Mouse (Mus musculus) liver, adult 2 months (tissue): ENCODE results near the gene Vmn1r74. TPM values are rescaled to one million over a fixed set of nuclear protein-coding genes. Genes with fewer than 3 reads are reported as not detected.
"Not testable (repeated sequence)": the region's sequence is repeated elsewhere in the genome, so short reads cannot be mapped to it uniquely, and the experiment has no call there.

Experiments used
- DNase-seq: peaks from one replicate; pipeline ENCODE4 v3.0.0-alpha.2; 2011; ENCODE audit warnings: low read depth, low spot score; ENCODE audit errors: extremely low read depth
- H3K27ac ChIP-seq: fragments of 200-500 bp; replicated peaks from 2 replicates; pipeline ENCODE4 v1.5.1; 2012; ENCODE audit warnings: low read depth, mild to moderate bottlenecking, control low read depth, inconsistent platforms, low read length; ENCODE audit not compliant: insufficient read depth
- H3K27me3 ChIP-seq: fragments of 200-500 bp; 2 replicates; pipeline ENCODE4 v1.6.1; 2012; ENCODE audit warnings: mild to moderate bottlenecking, moderate library complexity, low read length, inconsistent platforms; ENCODE audit not compliant: control insufficient read depth, insufficient read depth
- H3K36me3 ChIP-seq: fragments of 200-500 bp; 2 replicates; pipeline ENCODE4 v1.6.1; 2012; ENCODE audit warnings: low read length, inconsistent platforms; ENCODE audit not compliant: control insufficient read depth, insufficient read depth
- H3K4me1 ChIP-seq: fragments of 200-500 bp; 2 replicates; pipeline ENCODE4 v1.6.1; 2011; ENCODE audit warnings: low read length; ENCODE audit not compliant: control insufficient read depth, insufficient read depth
- H3K4me3 ChIP-seq: fragments of 200-500 bp; 2 replicates; pipeline ENCODE4 v1.5.1; 2011; ENCODE audit warnings: low read depth, mild to moderate bottlenecking, control low read depth, low read length, moderate library complexity; ENCODE audit not compliant: insufficient read depth
- H3K79me2 ChIP-seq: fragments of 200-500 bp; 2 replicates; pipeline ENCODE4 v1.6.1; 2012; ENCODE audit warnings: inconsistent platforms, mild to moderate bottlenecking, low read length, moderate library complexity; ENCODE audit not compliant: control insufficient read depth, insufficient read depth
- H3K9ac ChIP-seq: fragments of 200-500 bp; 2 replicates; pipeline ENCODE4 v1.6.1; 2012; ENCODE audit warnings: low read depth, mild to moderate bottlenecking, control low read depth, inconsistent platforms, low read length
- CTCF ChIP-seq: fragments of 200-500 bp; IDR thresholded peaks from 2 replicates; pipeline ENCODE4 v1.5.1; 2011; ENCODE audit warnings: low read depth, low read length, control low read depth
- POLR2A ChIP-seq: fragments of 200-500 bp; IDR thresholded peaks from 2 replicates; pipeline ENCODE4 v1.6.1; 2011; ENCODE audit warnings: low read length, control low read depth; ENCODE audit not compliant: insufficient read depth; ENCODE audit errors: extremely low read depth
- WGBS: fragments of 180-500 bp; shearing (Covaris S2); methylation state at CpG from one replicate; pipeline ENCODE4 v1.1.7; 2018; 5-methylcytosine and 5-hydroxymethylcytosine counted together
- polyA plus RNA-seq: library from polyadenylated mRNA; depleted of rRNA; stranded (reverse); fragments of >200 nt; gene quantifications from 2 replicates; pipeline ENCODE4 v1.2.3, GENCODE M21; 2012; rRNA removed
- total RNA-seq: library from RNA; depleted of rRNA; stranded (reverse); fragments of >200 nt; gene quantifications from 2 replicates; pipeline ENCODE4 v1.2.3, GENCODE M21; 2014; rRNA removed

The Vmn1r74 gene
- total RNA-seq: not detected in 2 replicates
- not detected in 2 replicates for polyA plus RNA-seq

DNA sequence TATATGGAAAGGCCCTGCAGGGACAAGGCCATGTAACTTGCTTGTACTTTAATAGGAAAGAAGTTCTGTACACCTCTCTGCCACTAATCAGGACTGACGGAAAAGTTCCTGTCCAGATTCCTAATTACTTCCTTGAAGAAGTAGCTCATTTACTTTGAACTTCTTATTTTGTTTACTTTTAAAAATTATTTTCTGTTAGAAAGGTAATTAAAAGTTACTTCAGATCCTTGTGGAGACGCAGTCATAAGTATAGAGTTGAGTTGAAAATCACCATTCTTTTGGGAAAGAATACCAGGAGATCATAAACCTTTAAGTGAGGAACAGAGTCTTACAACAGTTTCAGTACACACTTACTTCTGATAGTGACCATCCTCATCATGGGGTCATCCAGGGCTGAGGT lies at the start of gene Vmn1r74:
TSS of gene Vmn1r74 (plus strand) at position 301 of the 400 bp plus-strand sequence.
- DNase-seq: no peak
- Histone ChIP-seq H3K9ac (no peak within 1 kb of the TSS), H3K36me3 (no peaks in the 10 kb centered on the region), H3K27ac (no peak within 1 kb of the TSS), H3K79me2 (no peaks in the 10 kb centered on the region), H3K4me3 (no peak within 1 kb of the TSS), H3K4me1 (no peaks in the 10 kb centered on the region), H3K27me3 (no peaks in the 10 kb centered on the region)
- TF ChIP-seq CTCF: no peak
- no peak for TF ChIP-seq POLR2A
- WGBS: 69% methylated on average over 2 of the region's 2 CpGs

DNA sequence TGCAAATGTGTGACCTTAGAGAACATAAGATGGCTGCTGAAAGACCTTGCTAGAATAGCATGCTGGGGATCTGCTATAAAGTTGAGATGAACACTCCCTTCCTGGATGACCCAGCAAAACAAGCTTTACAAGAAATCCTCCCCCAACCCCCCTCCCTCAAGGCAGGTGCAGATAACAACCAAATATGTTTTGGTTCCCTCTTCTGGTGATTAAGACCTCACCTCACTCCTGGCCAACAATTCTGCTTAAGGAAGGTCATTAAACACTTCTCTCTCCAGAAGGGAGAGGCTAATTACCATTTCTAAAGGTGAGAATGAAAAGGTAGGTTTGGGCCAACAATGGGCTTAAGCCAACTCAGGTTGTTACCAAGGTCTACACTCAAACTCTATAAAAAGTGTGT lies 20.0 kb upstream of the Vmn1r74 start:
- no peak for TF ChIP-seq POLR2A
- Histone ChIP-seq H3K36me3 (no peaks in the 10 kb centered on the region), H3K79me2 (no peaks in the 10 kb centered on the region), H3K4me3 (no peak overlapping the region), H3K9ac (no peak overlapping the region), H3K27ac (no peak overlapping the region), H3K27me3 (no peaks in the 10 kb centered on the region), H3K4me1 (no peaks in the 10 kb centered on the region)
- DNase-seq: no peak

- Histone ChIP-seq H3K4me1 (no peaks in the 10 kb centered on the region), H3K4me3 (no peak overlapping the region), H3K27ac (no peak overlapping the region), H3K79me2 (no peaks in the 10 kb centered on the region), H3K9ac (no peak overlapping the region), H3K27me3 (no peaks in the 10 kb centered on the region), H3K36me3 (no peaks in the 10 kb centered on the region)
- 70% methylated on average over 1 of the region's 1 CpGs for WGBS
- TF ChIP-seq CTCF (no peak), POLR2A (no peak)
- no peak for DNase-seq
These were observed 11.6 kb upstream of the Vmn1r74 start for GRCm38 (mm10) chr7:11822166-11822565.

DNA sequence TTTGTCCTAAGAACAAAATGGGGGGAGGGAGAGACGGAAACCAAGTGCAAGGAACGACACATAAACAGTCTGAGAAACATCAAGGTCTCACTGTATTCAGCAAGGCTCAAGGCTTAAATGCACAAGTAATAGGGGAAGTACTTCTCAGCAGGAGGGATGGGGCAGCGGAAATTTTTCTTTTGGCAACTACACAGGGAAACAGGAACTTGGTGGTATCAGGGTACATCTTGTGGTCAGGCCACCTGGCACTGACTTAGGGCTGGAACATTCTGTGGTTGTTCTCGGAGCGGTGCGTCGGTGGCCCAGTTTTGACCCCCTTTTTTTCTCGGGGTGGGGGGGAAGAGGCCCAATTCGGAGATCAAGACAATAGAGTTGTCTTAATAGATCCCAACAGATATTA lies 10.5 kb upstream of the Vmn1r74 start:
- WGBS: 83% methylated on average over 9 of the region's 9 CpGs
- not testable (repeated sequence) for H3K4me3 ChIP-seq, H3K4me1 ChIP-seq, H3K27me3 ChIP-seq, DNase-seq, H3K9ac ChIP-seq, H3K27ac ChIP-seq, H3K36me3 ChIP-seq, H3K79me2 ChIP-seq

GRCm38 (mm10) chr7:11874330-11874729 lies 40.5 kb downstream of the Vmn1r74 start, which contains the start of gene Vmn1r75:
Vmn1r75 (plus strand) TSS chr7:11874630.
- no peaks in the 10 kb centered on the region for H3K36me3 ChIP-seq
- H3K27me3 ChIP-seq: no peaks in the 10 kb centered on the region
- DNase-seq: no peak
- no peak within 1 kb of the TSS for H3K9ac ChIP-seq
- H3K27ac ChIP-seq: no peak within 1 kb of the TSS
- no peak within 1 kb of the TSS for H3K4me3 ChIP-seq
- H3K79me2 ChIP-seq: no peaks in the 10 kb centered on the region
- no peaks in the 10 kb centered on the region for H3K4me1 ChIP-seq
- no peak for TF ChIP-seq POLR2A
- TF ChIP-seq CTCF: no peak

Other genes starting within 250 kb of the Vmn1r74 start
- not detected in 2 replicates for gene Zscan4-ps3, start 224.7 kb upstream of the Vmn1r74 start, total RNA-seq
- not detected in 2 replicates for gene Zscan4-ps3, start 224.7 kb upstream of the Vmn1r74 start, polyA plus RNA-seq
- not detected in 2 replicates for gene Vmn1r72, start 153.8 kb upstream of the Vmn1r74 start, total RNA-seq
- gene Vmn1r72, start 153.8 kb upstream of the Vmn1r74 start, polyA plus RNA-seq: not detected in 2 replicates
- gene Vmn1r73, start 103.7 kb upstream of the Vmn1r74 start, total RNA-seq: not detected in 2 replicates
- gene Vmn1r73, start 103.7 kb upstream of the Vmn1r74 start, polyA plus RNA-seq: not detected in 2 replicates
- not detected in 2 replicates for gene Vmn1r75, start 40.6 kb downstream of the Vmn1r74 start, total RNA-seq
- not detected in 2 replicates for gene Vmn1r75, start 40.6 kb downstream of the Vmn1r74 start, polyA plus RNA-seq
- not detected in 2 replicates for gene Vmn1r76, start 104.2 kb downstream of the Vmn1r74 start, total RNA-seq
- gene Vmn1r76, start 104.2 kb downstream of the Vmn1r74 start, polyA plus RNA-seq: not detected in 2 replicates
- not detected in 2 replicates for gene Vmn1r77, start 202.8 kb downstream of the Vmn1r74 start, total RNA-seq
- not detected in 2 replicates for gene Vmn1r77, start 202.8 kb downstream of the Vmn1r74 start, polyA plus RNA-seq